Mouse (Mus musculus): ENCODE data around the gene Plch1.

Gene Plch1

DNA sequence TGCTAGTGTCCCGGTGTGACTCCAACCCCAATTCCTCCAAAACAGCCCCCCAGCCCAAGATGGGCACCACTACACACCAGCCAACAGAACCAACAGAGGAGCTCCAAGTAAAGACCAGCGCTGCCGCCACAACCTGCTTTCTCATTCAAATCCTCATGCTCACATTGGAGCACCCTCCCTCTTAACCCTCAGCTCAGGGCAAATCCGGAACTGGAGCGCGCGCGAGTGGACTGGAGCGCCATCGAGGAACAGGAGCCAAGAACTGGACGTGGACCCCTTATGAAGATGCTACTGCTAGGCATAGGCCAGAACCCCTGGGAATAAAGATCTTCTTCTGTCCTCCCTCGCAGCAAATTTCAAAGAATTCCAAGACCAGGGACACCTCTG, at the start of gene Plch1:
TSS of gene Plch1 (minus strand) at position 164 of the 387 bp plus-strand sequence.
- in situ Hi-C loops (cut with MboI, MseI), result no loop called here

DNA sequence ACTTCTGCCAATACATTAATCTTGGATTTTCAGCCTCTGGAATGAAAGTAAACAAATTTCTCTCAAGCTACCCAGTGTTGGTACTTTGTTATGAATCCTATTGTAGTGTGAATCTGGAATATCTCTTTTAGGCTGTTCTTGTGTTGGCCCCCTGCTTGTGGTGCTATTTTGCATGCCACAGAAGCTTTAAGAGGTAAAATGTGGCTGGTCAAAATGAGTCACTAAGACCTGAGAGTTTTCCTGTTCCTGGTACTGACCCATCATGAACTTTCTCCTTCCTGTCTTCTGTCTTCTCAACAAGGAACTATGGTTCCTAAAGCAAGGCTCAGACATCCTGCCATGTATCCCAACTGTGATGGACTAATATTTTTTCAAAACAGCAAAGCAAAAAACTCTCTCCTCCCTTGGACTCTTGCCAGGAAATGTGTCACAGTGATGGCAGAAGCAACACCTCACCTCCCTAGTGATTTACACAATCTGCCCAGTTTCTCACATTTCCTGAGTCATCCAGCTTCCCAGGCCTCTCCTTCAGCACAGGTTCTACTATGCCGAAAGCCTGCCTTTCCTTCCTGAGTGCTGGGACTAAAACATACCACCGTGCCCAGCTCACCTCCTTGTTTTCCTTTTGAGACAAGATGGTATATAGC, 42.1 kb upstream of the Plch1 start:
- in situ Hi-C loops (cut with MboI, MseI), result no loop called here

DNA sequence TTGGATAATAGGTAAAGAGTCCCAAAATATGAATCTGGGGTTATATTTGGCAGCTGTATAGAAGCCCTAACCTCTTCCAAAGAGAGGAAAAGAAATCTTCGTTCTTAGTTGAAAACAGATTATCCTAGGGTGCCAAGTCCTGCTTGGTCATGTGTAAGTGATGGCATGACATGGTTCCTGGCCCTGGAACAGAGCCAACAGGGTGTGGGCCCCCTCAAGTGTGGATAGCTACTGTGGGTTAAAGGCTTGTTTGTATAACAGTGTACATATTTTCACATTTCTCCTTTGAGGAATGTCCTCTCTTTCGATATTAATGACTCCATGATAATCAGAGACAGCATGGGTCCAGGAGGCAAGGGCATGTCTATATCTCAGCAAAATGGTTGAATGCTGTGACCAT, 39.7 kb upstream of the Plch1 start:
- in situ Hi-C loops (cut with MboI, MseI), result no loop called here

DNA sequence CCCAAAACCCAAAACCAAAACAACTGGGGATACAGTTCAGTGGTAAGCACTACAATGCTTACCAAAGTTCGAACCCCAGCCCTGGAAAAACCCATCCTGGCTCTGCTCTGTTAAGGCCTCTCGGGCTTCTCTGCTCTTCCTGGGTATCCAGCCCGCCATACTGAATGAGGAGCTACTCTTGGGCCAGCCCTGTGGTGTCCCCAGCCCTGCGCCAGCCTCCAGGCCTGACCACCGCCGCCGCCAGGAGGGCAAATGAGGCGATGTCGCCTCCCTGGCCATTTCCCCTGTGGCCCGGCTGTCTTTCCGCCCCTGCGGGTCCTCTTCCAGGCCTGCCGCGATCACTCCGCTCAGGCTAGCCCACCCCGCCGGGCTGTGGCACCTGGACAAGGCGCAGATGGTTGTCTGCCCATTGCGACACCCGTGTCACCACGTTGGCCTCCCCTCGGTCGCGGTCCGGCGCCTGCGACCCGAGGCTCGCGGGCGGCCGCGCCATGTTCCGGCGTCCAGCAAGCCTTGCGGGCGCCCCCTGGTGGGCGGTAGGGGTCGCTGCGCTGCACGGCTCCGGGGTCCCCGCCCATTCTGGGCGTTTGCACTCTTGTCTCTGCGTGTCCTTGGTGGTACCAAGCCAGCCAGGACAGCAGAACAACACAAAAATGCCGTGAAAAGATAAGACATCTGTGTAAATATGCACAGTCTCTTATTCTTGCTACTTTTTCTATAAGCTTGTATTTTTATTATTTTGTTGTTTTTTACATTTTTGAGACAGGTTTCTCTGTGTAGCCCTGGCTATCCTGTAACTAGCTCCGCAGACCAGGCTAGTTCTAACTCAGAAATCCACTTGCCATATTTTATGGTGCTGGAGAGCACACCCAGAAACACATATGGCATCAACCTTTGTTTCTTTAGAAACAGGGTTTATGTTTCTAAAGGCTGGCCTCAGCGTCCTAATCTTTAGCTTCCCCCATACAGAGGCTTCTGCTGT, 29.9 kb upstream of the Plch1 start, which contains the start of gene E130311K13Rik:
TSS of gene E130311K13Rik (minus strand) at position 595 of the 982 bp plus-strand sequence.
- in situ Hi-C loops (cut with MboI, MseI), result no loop called here

DNA sequence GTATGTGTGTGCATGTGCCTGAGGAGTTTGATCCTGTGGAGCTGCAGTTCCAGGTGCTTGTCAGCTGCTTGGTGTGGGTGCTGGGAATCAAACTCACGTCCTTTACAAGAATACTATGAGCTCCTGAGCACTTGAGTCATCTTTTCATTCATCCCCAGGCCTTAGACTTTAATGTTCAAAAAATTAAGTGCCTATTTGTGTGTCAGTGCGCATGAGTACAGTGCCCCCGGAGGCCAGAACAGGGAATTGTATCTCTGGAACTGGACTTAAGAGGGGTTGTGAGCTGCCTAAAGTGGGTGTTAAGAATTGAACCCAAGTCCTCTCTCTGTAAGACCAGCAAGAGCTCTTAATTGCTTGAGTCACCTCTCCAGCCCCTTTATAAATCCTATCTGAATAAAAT, 20.4 kb upstream of the Plch1 start:
- in situ Hi-C loops (cut with MboI, MseI), result loop anchor here (10.0 kb wide), 1 partner anchor 995 kb away; no protein-coding TSS in a partner anchor

DNA sequence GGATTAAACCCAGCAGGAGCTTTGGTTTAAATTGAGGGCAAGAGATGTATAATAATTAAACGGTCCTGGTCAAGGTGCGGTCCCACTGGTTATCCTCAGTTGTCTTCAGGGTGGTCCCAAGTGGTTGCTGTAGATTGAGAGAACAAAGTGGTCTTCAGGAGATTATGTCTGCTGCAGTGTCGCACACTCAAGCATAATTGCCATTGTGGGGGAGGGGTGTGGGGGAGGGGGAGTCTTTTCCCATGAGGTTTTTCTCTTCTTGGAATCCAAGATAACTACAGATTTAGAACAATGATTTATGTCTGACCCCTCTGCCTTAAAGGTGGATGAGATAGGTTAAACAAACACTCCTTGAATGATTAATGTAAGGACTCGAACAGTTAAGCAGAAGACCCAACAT, 11.0 kb upstream of the Plch1 start:
- in situ Hi-C loops (cut with MboI, MseI), result loop anchor here (10.0 kb wide), 1 partner anchor 986 kb away; no protein-coding TSS in a partner anchor

DNA sequence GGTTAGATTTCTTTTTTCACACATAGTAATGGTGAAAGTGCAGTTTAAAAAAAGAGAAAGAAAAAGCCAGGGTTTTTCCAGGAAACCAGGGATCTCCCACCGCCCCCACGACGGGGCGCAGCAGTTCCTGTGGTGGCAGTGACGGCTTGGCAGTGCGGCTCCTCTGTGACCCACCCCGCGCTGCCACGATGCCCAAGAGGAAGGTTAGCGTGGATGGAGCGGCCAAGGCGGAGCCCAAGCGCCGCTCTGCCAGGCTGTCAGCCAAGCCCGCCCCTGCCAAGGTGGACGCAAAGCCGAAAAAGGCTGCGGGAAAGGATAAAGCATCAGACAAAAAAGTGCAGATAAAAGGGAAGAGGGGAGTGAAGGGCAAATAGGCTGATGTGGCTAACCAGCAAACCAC, 6.0 kb upstream of the Plch1 start:
- in situ Hi-C loops (cut with MboI, MseI), result no loop called here

DNA sequence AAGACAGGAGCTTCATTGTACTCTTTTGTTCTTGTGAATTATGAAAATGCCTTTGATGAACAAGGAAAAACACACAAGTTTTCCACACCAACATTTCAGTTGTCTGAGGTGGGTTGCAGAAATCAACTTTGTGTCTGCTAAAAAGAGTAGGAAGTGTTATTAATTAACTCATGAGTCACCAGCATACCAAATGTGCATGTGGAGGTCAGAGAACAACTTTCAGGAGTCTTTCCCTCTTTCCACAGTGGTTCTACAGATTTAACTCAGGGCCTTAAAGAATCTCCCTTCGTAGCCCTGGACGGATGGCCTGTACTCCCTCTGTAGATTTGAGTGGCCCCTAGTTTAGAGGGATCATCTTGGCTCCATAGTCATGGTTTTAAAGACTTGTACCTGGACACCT, 4.9 kb upstream of the Plch1 start:
- in situ Hi-C loops (cut with MboI, MseI), result no loop called here

DNA sequence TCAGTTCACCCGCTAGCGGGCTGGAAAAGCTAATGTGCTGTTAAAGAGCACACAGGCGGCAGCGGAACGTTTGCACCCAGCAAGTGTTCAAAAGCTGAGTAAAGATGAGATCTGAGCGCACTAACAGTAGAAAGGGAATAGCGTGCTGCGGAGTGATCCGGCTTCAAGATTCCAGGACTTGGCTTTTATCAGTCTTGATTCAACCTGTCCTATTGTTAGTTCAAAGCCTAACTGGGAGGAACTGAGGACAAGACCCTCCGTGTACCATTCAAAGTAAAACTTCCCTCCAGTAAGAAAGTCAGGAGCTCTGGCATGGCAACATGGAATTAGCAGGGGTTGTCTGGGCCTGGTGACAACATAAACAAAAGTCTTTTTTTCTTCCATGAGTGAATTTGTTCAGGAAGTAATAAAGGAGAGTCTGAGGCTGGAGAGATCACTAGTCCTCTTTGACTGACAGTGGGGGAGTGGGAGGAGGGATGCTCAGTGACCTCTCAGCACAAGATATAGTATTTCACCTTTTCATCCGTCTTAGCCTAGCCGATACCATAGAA, 824 bp upstream of the Plch1 start:
- in situ Hi-C loops (cut with MboI, MseI), result no loop called here

DNA sequence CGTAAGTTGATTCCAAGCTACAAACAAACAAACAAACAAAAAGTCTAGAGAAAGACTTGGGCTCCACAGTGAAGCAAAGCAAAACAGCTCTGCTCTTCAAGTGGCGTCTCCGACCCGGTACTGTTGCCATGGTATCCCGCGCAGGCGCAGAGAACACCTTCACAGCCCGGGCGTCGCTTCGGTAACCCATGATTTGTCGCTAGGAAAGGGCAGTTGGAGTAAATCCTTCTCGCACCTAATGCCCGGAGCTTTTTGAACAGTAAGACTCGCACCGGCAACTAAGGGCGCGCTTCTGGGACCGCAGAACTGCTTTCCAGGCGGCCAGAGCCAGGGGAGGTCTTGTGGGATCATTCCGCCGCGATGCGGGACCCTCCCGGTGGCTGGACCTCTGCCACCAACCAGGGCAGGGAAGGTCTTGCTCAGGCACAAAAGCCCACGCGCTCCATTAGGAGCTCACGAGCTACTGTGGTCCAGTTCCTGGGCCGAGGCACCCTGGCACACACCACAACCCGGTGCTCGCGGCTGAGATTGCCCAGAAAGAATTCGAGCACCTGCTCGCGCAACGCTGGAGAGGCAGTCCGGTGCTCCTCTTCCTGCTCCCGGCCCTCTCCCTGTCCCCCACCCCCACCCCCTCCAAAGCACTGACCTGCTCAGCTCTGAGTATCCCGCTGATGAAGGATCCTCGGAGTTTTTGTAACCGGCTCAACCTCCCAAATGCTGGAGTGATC, 527 bp downstream of the Plch1 start:
- in situ Hi-C loops (cut with MboI, MseI), result no loop called here

DNA sequence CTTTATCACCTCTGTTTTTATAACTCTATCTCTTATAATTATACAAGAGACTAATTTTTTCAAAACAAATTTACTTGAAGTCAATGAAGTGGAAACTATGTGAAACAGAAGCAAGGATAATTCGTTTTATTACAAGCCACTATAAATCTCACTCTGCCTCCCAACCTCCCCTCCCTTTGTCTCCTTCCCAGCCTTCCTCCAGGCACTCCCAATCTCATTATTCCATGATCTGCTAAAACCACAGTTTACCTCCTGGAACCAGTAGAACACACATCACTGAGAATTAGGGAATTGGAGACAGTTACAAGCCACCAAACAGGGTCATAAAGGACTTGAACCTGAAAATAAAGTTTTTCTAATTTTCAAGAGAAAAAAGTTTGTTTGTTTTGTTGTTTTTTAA, 2.1 kb downstream of the Plch1 start:
- in situ Hi-C loops (cut with MboI, MseI), result no loop called here

DNA sequence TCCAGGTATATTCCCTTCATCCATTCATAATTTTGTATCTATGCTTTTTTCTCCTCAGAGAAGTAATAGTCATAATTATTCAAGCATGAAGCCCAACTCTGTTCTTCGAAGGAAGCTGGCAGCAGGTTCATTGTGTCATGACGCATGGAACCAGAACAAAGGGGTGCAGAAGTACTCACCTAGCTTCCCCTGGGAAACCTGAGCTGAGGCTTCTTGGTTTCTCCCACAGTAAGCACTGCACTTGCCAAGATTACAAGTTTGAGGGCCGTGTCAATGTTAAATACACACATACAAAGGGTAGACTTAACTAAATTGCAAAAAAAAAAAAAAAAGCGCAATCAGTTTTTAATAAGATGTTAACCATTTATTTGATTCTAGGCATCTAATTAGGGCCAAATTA, 3.0 kb downstream of the Plch1 start:
- in situ Hi-C loops (cut with MboI, MseI), result no loop called here

DNA sequence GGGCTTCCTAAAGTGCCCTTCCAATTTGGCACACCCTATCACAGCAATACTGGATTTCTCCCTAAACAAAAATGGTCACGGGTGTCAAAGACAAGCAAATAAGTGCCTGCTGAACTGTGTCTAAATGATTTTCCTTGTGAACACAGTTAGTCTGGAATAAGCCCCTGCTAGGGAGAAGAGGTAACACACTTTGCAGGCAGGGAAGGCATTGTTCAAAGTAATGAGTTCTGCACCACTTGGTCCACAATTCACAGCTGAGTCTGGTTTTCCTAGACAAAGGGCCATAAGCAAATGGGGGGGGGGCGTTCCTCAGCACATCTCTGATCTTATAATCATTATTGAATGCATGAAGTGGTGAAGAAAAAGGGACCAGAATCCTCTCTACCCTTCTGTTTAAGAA, 3.5 kb downstream of the Plch1 start:
- in situ Hi-C loops (cut with MboI, MseI), result no loop called here

DNA sequence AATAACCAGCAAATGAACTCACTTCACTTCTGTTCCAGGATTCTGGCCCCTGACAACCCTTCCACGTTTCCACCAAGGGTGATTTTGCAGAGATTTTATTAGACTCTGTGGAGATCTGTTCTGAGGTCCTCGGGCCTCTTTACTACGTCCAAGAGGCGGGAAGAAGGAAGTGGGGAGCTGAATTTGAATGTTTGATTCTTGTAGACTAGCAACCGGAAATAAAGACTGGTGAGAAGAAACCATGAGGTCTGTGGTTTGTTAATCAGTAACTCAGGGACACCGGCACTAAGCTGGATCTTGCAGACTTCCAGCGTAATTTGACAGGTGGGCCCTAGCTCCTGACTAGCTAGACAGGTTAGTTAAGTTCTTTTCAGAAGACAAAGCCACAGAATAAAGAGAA, 5.6 kb downstream of the Plch1 start:
- in situ Hi-C loops (cut with MboI, MseI), result no loop called here

DNA sequence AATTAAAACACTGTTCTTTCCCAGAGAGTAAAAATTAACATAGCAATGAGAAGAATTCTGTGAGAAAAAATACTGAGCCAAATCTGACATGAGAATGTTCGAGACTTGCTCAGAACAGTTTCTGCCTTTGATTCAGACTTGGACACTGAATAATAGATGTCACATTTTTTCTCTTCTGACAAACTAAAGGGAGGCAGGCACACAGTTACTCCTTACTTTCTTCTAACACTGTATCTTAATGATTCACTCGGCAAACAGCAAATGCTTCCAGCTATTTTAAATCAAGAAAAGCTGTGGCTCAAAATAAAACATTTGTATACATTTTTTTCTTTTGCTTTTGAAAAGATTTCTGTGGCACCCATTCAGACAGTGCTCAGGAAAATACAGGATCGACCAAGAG, 7.1 kb downstream of the Plch1 start:
- in situ Hi-C loops (cut with MboI, MseI), result no loop called here

DNA sequence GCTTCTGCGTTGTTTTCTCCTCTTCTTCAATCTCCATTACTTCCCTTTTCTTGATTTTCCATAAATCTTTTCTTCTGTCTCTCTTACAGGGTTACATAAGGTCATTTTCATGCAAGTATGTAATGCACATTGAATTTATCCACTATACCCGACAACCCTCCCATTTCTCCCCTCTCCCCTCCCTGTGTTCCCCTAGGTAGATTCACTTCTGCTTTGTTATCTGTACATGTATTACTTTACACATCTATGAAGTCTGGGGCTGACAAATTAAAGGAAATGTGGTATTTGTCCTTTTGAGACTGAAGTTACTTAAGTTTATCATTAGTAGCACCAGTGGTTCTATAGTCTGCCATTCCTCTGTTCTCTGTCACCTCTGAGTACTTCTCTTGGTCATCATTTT, 18.2 kb downstream of the Plch1 start:
- in situ Hi-C loops (cut with MboI, MseI), result no loop called here

DNA sequence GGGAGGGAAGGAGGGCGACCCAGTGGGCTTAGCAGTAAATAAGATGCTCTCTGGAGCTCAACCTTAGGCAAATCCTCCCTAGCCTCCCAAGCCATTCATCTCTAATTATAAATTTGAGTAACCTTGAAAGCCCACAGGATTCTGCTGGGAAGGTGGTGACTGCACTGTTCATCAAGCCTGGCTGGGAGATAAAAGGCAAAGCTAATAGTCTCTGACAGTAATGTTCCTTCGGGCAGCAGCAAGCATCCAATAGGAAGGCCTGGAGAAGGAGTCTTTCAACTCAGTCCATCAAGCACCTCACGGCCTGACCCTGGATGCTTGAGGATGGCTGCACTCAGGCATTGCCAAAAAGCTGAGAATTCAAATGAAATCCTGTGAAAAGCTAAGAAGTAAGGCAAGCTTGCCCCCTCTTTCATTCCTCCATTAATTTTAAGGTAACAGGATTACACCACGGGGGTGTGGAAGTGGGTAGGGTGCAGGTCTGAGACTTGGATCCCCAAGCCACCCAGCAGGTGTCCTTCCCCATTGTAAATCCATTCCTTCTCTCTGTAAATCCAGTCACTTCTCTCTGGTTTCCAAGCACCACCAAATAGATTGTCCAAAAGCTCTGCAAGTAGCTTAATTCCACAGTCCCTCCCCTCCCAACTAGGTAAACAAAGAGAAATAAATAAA, 20.1 kb downstream of the Plch1 start:
- in situ Hi-C loops (cut with MboI, MseI), result no loop called here

DNA sequence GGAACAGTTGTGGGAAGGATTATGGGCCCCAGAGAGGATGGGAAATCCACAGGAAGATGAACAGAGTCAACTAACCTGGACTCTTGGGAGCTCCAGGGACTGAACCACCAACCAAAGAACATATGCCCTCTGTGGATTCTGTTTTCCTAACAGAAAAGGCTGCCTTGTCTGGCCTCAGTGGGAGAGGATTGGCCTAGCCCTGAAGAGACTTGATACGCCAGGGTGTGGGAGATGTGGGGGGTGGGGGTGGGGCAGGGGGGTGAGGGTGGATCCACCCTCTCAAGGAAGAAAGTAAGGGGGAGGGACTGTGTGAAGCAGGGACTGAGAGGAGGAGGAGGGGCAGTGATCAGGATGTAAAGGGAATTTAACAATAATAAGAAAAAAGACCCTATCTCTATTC, 26.5 kb downstream of the Plch1 start:
- in situ Hi-C loops (cut with MboI, MseI), result no loop called here

DNA sequence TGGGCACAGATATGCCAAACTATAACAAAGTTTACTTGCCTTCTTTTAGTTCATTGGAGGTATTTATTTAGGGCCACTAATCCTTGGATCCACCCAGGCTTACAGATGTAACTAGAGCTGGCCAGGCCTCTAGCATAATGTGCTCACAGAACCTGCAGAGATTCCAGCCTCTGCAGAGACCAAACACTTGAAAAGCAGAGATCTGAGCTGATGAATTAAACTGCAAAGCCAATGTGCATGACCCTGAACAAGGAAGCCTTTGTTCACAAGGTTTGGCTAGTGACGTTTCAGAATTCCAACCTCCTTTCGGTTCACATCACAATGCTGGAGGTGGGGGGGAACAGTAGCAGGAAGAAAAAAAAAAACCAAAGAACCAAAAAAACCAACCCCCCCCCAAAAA, 28.0 kb downstream of the Plch1 start:
- in situ Hi-C loops (cut with MboI, MseI), result no loop called here

DNA sequence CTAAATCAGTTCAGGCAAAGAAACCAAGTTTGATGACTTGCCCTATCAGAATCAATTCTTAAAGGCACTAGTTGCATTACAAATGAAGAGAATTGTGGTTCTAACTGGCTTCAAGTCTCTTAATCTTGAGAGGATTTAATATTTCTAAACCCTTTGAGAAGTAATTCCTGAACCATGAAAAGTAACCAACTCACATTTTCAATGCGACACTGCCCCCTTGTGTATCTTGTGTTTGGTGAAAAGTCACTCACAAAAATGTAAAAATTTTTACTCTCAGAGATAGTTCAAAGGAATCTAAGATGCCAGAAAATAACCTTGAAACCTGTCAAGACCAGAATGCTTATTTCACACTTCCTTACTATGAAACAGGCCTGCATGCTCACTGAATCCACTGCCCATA, 31.0 kb downstream of the Plch1 start:
- in situ Hi-C loops (cut with MboI, MseI), result no loop called here

DNA sequence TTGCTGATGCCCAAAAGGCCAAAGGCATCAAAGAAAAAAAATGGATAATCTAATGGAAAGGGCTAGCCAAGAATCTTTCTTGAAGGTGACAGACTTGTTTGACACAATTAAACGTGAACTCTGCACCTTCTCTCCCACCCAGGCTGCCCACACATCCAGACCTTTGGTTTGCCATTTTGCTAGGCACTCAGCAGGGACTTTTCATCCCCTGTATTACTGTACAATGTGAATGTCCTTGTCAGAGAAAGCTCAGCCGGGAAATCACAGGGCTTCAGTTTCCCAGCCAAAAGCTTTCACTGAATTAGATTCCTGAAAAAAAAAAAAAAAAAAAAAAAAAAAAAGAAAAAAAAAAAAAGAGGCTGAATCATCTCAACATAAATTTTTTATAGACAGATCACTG, 34.2 kb downstream of the Plch1 start:
- in situ Hi-C loops (cut with MboI, MseI), result no loop called here
